Mouse (Mus musculus): Measurements from ENCODE around the gene Etl4.

- TF ChIP-seq MXI1 (IDR thresholded peaks at IDR 0.05; ENCODE audit: low read depth, low read length) (no peak), MYC (IDR thresholded peaks at IDR 0.05; ENCODE audit: low read depth, low read length) (no peak), CHD2 (IDR thresholded peaks at IDR 0.05; ENCODE audit: low read length) (no peak), GABPA (IDR thresholded peaks at IDR 0.05; ENCODE audit: low read depth, low read length) (no peak), MAZ (IDR thresholded peaks at IDR 0.05; ENCODE audit: low read depth, low read length) (no peak), JUND (IDR thresholded peaks at IDR 0.05; ENCODE audit: low read depth, low read length) (no peak), MAX (IDR thresholded peaks at IDR 0.05; ENCODE audit: low read length) (no peak), SMC3 (IDR thresholded peaks at IDR 0.05; ENCODE audit: low read depth, low read length) (no peak), CTCF (IDR thresholded peaks at IDR 0.05 in 2 of 3, conservative IDR thresholded peaks at IDR 0.05 in 1 of 3; ENCODE audit: control insufficient read depth in 1 of 3, insufficient read depth in 1 of 3, low read depth in 2 of 3, low read length in 3 of 3, poor library complexity in 1 of 3, severe bottlenecking in 1 of 3) (no peak), ETS1 (IDR thresholded peaks at IDR 0.05; ENCODE audit: low read depth, low read length) (no peak)
Observed at GRCm38 (mm10) chr2:20486137-20486788, 576.7 kb downstream of the Etl4 start.
